28 mouse cellular contexts compared by ENCODE assay signal in the genomic region with DNA sequence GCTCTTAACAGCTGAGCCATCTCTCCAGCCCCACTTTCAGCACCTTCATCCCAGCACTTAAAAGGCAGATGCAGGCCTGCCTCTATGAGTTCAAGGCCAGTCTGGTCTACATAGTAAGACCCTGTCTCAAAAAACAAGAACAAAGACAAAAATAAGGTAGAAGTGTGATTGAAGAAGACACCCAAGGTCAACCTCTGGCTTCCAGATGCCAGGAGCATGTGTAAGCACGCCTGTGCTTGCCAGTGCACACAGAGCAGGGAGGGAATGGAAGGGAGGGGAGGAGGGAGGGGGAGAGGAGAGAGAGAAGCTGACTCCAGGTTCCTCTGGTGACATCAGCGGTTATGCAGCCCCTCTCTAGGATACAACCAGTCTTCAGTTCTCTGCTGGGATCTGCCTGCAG. TPM values are rescaled to one million over a fixed set of nuclear protein-coding genes. Genes with fewer than 3 reads are reported as not detected.
A peak's percentile ranks its signal among the peaks of the same experiment; 100 is the strongest.
DNase-seq lines count a peak whose midpoint lies in the region; ATAC-seq and TF ChIP-seq lines count a peak whose summit lies in the region.
"Had no signal": no experiment of that assay in that cellular context is flagged by ENCODE, and none has a peak within 500 bp of the region (broad histone marks: within the 10 kb centered on the region; RNA-seq: fewer than 3 reads in every experiment).

No protein-coding gene starts in this region.

- TF ChIP-seq CTCF in MEL (IDR thresholded peaks at IDR 0.05 in 2 of 3, conservative IDR thresholded peaks at IDR 0.05 in 1 of 3; ENCODE audit: control insufficient read depth in 1 of 3, insufficient read depth in 1 of 3, low read depth in 2 of 3, low read length in 3 of 3, poor library complexity in 1 of 3, severe bottlenecking in 1 of 3), result no peak

- H3K27ac ChIP-seq in embryonic facial prominence, embryonic 11.5 days (replicated peaks; ENCODE audit: low read depth, low read length), result no peak overlapping the region
- H3K27ac ChIP-seq in embryonic facial prominence, embryonic 10.5 days (replicated peaks), result no peak overlapping the region
- H3K27ac ChIP-seq in MEL (ENCODE audit: control insufficient read depth, low read depth, low read length), result no peak overlapping the region
- H3K27ac ChIP-seq: embryonic facial prominence, embryonic 13.5 days; forebrain, embryonic 10.5 days; forebrain, embryonic 13.5 days; heart, embryonic 15.5 days; hindbrain, embryonic 10.5 days; hindbrain, embryonic 13.5 days; intestine, embryonic 15.5 days had no signal

- no peaks in the 10 kb centered on the region for H3K36me3 ChIP-seq in embryonic facial prominence, embryonic 11.5 days (replicated peaks; ENCODE audit: control insufficient read depth, insufficient read depth, low read depth, low read length)
- no peaks in the 10 kb centered on the region for H3K36me3 ChIP-seq in embryonic facial prominence, embryonic 10.5 days (replicated peaks)
- H3K36me3 ChIP-seq in MEL (ENCODE audit: control insufficient read depth in 1 of 2, insufficient read depth in 2 of 2, low read length in 2 of 2), result no peaks in the 10 kb centered on the region
- H3K36me3 ChIP-seq: embryonic facial prominence, embryonic 13.5 days; forebrain, embryonic 10.5 days; heart, embryonic 12.5 days; heart, embryonic 15.5 days; hindbrain, embryonic 10.5 days; hindbrain, embryonic 13.5 days; intestine, embryonic 15.5 days had no signal

- TF ChIP-seq EP300 in MEL (IDR thresholded peaks at IDR 0.05; ENCODE audit: low read depth in 1 of 2, low read length in 2 of 2), result no peak

- H3K4me1 ChIP-seq in embryonic facial prominence, embryonic 11.5 days (ENCODE audit: control insufficient read depth, insufficient read depth, low read length), result peaks cover 11% of the 10 kb centered on the region
- peaks cover 82% of the 10 kb centered on the region for H3K4me1 ChIP-seq in embryonic facial prominence, embryonic 10.5 days
- H3K4me1 ChIP-seq in MEL (ENCODE audit: control insufficient read depth in 1 of 2, insufficient read depth in 2 of 2, low read length in 2 of 2), result peaks cover 0 to 23% of the 10 kb centered on the region in 2 experiments; a peak in 2 of 4 replicates

- peaks cover 3% of the 10 kb centered on the region; the same call in 1 of the 2 replicates for H3K27me3 ChIP-seq in embryonic facial prominence, embryonic 11.5 days (ENCODE audit: control insufficient read depth, insufficient read depth, low read length)
- peaks cover 66% of the 10 kb centered on the region for H3K27me3 ChIP-seq in embryonic facial prominence, embryonic 10.5 days (replicated peaks; ENCODE audit: low read depth, poor library complexity, severe bottlenecking)
- H3K27me3 ChIP-seq in MEL (ENCODE audit: control insufficient read depth in 1 of 2, insufficient read depth in 2 of 2, low read length in 2 of 2), result peaks cover 0 to 2% of the 10 kb centered on the region in 2 experiments; a peak in 1 of 4 replicates

- WGBS in embryonic facial prominence, embryonic 11.5 days, result 24% methylated on average over 2 of the region's 2 CpGs
- WGBS in embryonic facial prominence, embryonic 10.5 days, result 35% methylated on average over 2 of the region's 2 CpGs

- no peak for TF ChIP-seq POLR2A in MEL (IDR thresholded peaks at IDR 0.05; ENCODE audit: control insufficient read depth in 1 of 2, insufficient read depth in 1 of 2, low read depth in 1 of 2, low read length in 2 of 2, poor library complexity in 1 of 2)

- H3K9me3 ChIP-seq in embryonic facial prominence, embryonic 11.5 days (replicated peaks; ENCODE audit: control insufficient read depth, low read length), result no peaks in the 10 kb centered on the region
- no peaks in the 10 kb centered on the region for H3K9me3 ChIP-seq in embryonic facial prominence, embryonic 10.5 days
- H3K9me3 ChIP-seq in MEL (replicated peaks; ENCODE audit: insufficient read depth, low read length), result no peaks in the 10 kb centered on the region
- H3K9me3 ChIP-seq: embryonic facial prominence, embryonic 13.5 days; forebrain, embryonic 10.5 days; forebrain, embryonic 13.5 days; heart, embryonic 12.5 days; heart, embryonic 15.5 days; hindbrain, embryonic 10.5 days; hindbrain, embryonic 13.5 days; intestine, embryonic 15.5 days had no signal

- peak; percentile 71 for DNase-seq in adrenal gland, adult 2 months
- no peak for DNase-seq in adrenal gland, postnatal 25 days
- peak; percentile 55 for DNase-seq in embryonic facial prominence, embryonic 11.5 days (ENCODE audit: low spot score)
- no peak for DNase-seq in embryonic facial prominence, embryonic 10.5 days (ENCODE audit: low spot score)
- peak; percentile 29 for DNase-seq in MEL (ENCODE audit: low read depth, low spot score)
- no peak for DNase-seq in cerebellum, adult 8-10 months
- DNase-seq in frontal cortex, adult 2 months (ENCODE audit: extremely low spot score in 1 of 2, low spot score in 1 of 2), result no peak
- DNase-seq: B cell, adult 2 months; cerebellum, adult 11-12 months; cerebellum, adult 9-10 months; cerebellum, postnatal 14 days; gastrocnemius, postnatal 25 days; heart, adult 18-20 months; heart, postnatal 10 days; heart, postnatal 36 days; kidney, adult 11 months; kidney, adult 8-10 months had no signal

- no peak overlapping the region for H3K4me3 ChIP-seq in embryonic facial prominence, embryonic 11.5 days (ENCODE audit: low read depth, low read length)
- no peak overlapping the region for H3K4me3 ChIP-seq in embryonic facial prominence, embryonic 10.5 days
- H3K4me3 ChIP-seq in MEL (ENCODE audit: control insufficient read depth in 1 of 2, insufficient read depth in 1 of 2, low read depth in 2 of 2, low read length in 2 of 2), result no peak overlapping the region
- H3K4me3 ChIP-seq: embryonic facial prominence, embryonic 13.5 days; forebrain, embryonic 10.5 days; forebrain, embryonic 13.5 days; heart, embryonic 12.5 days; heart, embryonic 15.5 days; hindbrain, embryonic 10.5 days; hindbrain, embryonic 13.5 days; intestine, embryonic 15.5 days had no signal

- no peak for ATAC-seq in embryonic facial prominence, embryonic 11.5 days (replicated peaks; ENCODE audit: insufficient number of reproducible peaks, low FRiP score, low TSS enrichment, low read depth)
- ATAC-seq: forebrain, embryonic 16.5 days; hindbrain, embryonic 16.5 days; intestine, embryonic 15.5 days; Patski had no signal

- no peaks in the 10 kb centered on the region for H3K79me2 ChIP-seq in MEL (ENCODE audit: control insufficient read depth, insufficient read depth, low read length, poor library complexity)

- H3K9ac ChIP-seq in embryonic facial prominence, embryonic 11.5 days (replicated peaks; ENCODE audit: low read length), result no peak overlapping the region
- no peak overlapping the region for H3K9ac ChIP-seq in MEL (ENCODE audit: control insufficient read depth, low read depth, low read length, poor library complexity, severe bottlenecking)
- H3K9ac ChIP-seq: embryonic facial prominence, embryonic 13.5 days; forebrain, embryonic 13.5 days; heart, embryonic 12.5 days; heart, embryonic 15.5 days; hindbrain, embryonic 13.5 days; intestine, embryonic 15.5 days had no signal

- TF ChIP-seq RAD21 in MEL (IDR thresholded peaks at IDR 0.05; ENCODE audit: low read depth, low read length), result no peak

- H3K4me2 ChIP-seq in embryonic facial prominence, embryonic 11.5 days (ENCODE audit: low read depth, low read length), result no peak overlapping the region
- H3K4me2 ChIP-seq: embryonic facial prominence, embryonic 13.5 days; forebrain, embryonic 13.5 days; heart, embryonic 12.5 days; heart, embryonic 15.5 days; hindbrain, embryonic 13.5 days; intestine, embryonic 15.5 days had no signal

TF ChIP-seq in MEL, 35 proteins besides CTCF, POLR2A, EP300 and RAD21:
- no peak for TF ChIP-seq MEF2A (IDR thresholded peaks at IDR 0.05; ENCODE audit: extremely low read depth, insufficient replicate concordance, low read depth, low read length, poor library complexity, severe bottlenecking)
- no peak for TF ChIP-seq USF2 (IDR thresholded peaks at IDR 0.05; ENCODE audit: borderline replicate concordance in 1 of 2, insufficient read depth in 1 of 2, low read depth in 1 of 2, low read length in 2 of 2)
- no peak for TF ChIP-seq KAT2A (conservative IDR thresholded peaks at IDR 0.05; ENCODE audit: low read depth, low read length)
- no peak for TF ChIP-seq ELF1 (IDR thresholded peaks at IDR 0.05; ENCODE audit: low read depth, low read length)
- TF ChIP-seq GATA1 (IDR thresholded peaks at IDR 0.05; ENCODE audit: low read depth, low read length), result no peak
- TF ChIP-seq ETS1 (IDR thresholded peaks at IDR 0.05; ENCODE audit: low read depth, low read length), result no peak
- peak; percentile 75 for TF ChIP-seq TBP (IDR thresholded peaks at IDR 0.05; ENCODE audit: low read depth, low read length)

RNA-seq across cellular contexts. Expression of a gene that starts 16.8 kb away (rescaled TPM):
- total RNA-seq in adrenal gland, adult 2 months (2021), result 100 to 1,000 TPM; 204 to 395 TPM
- polyA plus RNA-seq in adrenal gland, adult 2 months (2012; rRNA removed), result 125 and 220 TPM in 2 replicates
- total RNA-seq in adrenal gland, postnatal 25 days (2021), result 225 and 315 TPM in 2 replicates
- polyA plus RNA-seq in embryonic facial prominence, embryonic 11.5 days (2014; fragmentation: Nextera tagmentation; extraction: Ambion mirVana), result 244 and 253 TPM in 2 replicates
- polyA plus RNA-seq in embryonic facial prominence, embryonic 10.5 days (2016; fragmentation: Nextera tagmentation; extraction: Ambion mirVana), result 309 and 312 TPM in 2 replicates
- 784 and 788 TPM in 2 replicates for total RNA-seq in MEL (2012; rRNA removed)
- polyA plus RNA-seq in MEL (2012; ENCODE audit: insufficient read depth in 1 of 2, insufficient read length in 2 of 2, low read depth in 1 of 2, low replicate concordance in 2 of 2, missing spikeins in 1 of 2), result 100 to 1,000 TPM in 1 of 2 experiments, not detected in 1; 302 TPM
- 120 and 143 TPM in 2 replicates for polyA plus RNA-seq in frontal cortex, adult 2 months (2012; rRNA removed)

Comparison
In these comparisons a context has a peak if more than half of its experiments do, and no peak if none do; other contexts are left out.
1. DNase-seq: peak in adrenal gland, adult 2 months (single experiment), embryonic facial prominence, embryonic 11.5 days (single experiment) and MEL (single experiment); none in adrenal gland, postnatal 25 days (single experiment), embryonic facial prominence, embryonic 10.5 days (single experiment), cerebellum, adult 8-10 months (single experiment) and frontal cortex, adult 2 months (0 of 2).